Mouse (Mus musculus) hindbrain, embryonic 13.5 days (tissue): ENCODE results near the gene Mfng. TPM values are rescaled to one million over a fixed set of nuclear protein-coding genes. Genes with fewer than 3 reads are reported as not detected.

Experiments
- ATAC-seq: fragments of 200-750 bp; cut with Nextera tagmentation; 2 replicates; pipeline ENCODE4 v1.8.0; 2017; ENCODE audit warnings: moderate TSS enrichment; ENCODE audit not compliant: low FRiP score
- H3K27ac ChIP-seq: fragments of 300-500 bp; sonication (generic); 2 replicates; pipeline ENCODE4 v1.5.1; 2015; ENCODE audit warnings: inconsistent platforms, mild to moderate bottlenecking, moderate library complexity
- H3K27me3 ChIP-seq: fragments of 300-500 bp; sonication (generic); 2 replicates; pipeline ENCODE4 v1.6.1; 2015; ENCODE audit warnings: mild to moderate bottlenecking, inconsistent platforms
- H3K36me3 ChIP-seq: fragments of 300-500 bp; sonication (generic); 2 replicates; pipeline ENCODE4 v1.6.1; 2015; ENCODE audit warnings: mild to moderate bottlenecking, inconsistent platforms
- H3K4me1 ChIP-seq: fragments of 300-500 bp; sonication (generic); replicated peaks from 2 replicates; pipeline ENCODE4 v1.6.1; 2015; ENCODE audit warnings: inconsistent platforms
- H3K4me2 ChIP-seq: fragments of 300-500 bp; sonication (generic); 2 replicates; pipeline ENCODE4 v1.6.1; 2015; ENCODE audit warnings: inconsistent platforms, mild to moderate bottlenecking, moderate library complexity
- H3K4me3 ChIP-seq: fragments of 300-500 bp; sonication (generic); 2 replicates; pipeline ENCODE4 v1.5.1; 2015; ENCODE audit warnings: mild to moderate bottlenecking, inconsistent platforms
- H3K9ac ChIP-seq: fragments of 300-500 bp; sonication (generic); 2 replicates; pipeline ENCODE4 v1.6.1; 2015; ENCODE audit warnings: mild to moderate bottlenecking, inconsistent platforms
- H3K9me3 ChIP-seq: fragments of 300-500 bp; sonication (generic); 2 replicates; pipeline ENCODE4 v1.6.1; 2016; ENCODE audit warnings: inconsistent platforms
- WGBS: fragments of 180-500 bp; shearing (Covaris S2); methylation state at CpG from one replicate; pipeline ENCODE4 v1.1.7; 2015; 5-methylcytosine and 5-hydroxymethylcytosine counted together
- polyA plus RNA-seq: library from polyadenylated mRNA; unstranded; fragments of >200 nt; fragmentation: Nextera tagmentation; extraction: Ambion mirVana; gene quantifications from 2 replicates; pipeline ENCODE4 v1.2.1, GENCODE M21; 2015

Mfng gene
- polyA plus RNA-seq, 1 experiment from 2014 or later = 36.7 TPM

DNA sequence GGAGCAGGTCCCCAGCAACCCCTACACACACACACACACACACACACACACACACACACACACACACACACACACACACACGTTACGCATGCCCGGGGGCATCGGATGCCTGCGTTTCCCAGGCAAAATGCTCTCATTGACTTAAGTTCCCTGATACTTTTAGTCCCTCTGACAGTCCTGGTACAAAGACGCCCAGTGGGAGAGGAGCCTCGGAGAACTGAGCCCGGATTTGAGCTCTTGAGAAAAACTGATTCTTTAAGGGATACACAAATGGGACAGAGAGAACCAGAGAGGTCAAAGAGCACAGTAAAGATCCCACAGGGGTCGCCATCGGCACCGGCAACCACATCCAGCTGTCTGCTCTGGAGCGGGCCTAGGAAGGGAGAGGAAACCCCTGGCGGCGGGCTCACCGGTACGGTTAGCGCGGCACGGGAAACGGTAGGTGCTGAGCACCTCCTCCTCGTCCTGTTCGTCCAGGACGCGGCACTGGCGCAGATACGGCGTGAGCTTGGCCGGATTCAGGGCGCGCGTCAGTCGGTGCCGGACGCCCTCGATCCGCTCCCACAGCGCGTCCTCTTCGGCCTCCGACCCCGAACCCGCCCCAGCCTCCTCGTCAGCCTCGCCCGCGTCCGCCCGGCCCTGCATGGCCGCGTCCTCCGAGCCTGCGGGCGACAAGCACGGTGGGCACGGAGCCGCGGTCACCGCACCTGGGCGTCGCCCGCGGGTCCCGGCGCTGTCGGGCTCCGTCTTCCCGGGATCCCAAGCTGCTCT, 28.9 kb upstream of the Mfng start:
- Histone ChIP-seq H3K4me1 (peaks cover 34% of the 10 kb centered on the region), H3K36me3 (no peaks in the 10 kb centered on the region), H3K9ac (peak overlapping the region; percentile 74), H3K27me3 (peaks cover 82% of the 10 kb centered on the region), H3K27ac (no peak overlapping the region), H3K4me2 (peak overlapping the region; percentile 81), H3K4me3 (peak overlapping the region; percentile 53), H3K9me3 (no peaks in the 10 kb centered on the region)
- 4% methylated on average over 63 of the region's 67 CpGs for WGBS
- 0 out of 2 replicates have a peak, but pooled peaks have one; percentile 36 for ATAC-seq

DNA sequence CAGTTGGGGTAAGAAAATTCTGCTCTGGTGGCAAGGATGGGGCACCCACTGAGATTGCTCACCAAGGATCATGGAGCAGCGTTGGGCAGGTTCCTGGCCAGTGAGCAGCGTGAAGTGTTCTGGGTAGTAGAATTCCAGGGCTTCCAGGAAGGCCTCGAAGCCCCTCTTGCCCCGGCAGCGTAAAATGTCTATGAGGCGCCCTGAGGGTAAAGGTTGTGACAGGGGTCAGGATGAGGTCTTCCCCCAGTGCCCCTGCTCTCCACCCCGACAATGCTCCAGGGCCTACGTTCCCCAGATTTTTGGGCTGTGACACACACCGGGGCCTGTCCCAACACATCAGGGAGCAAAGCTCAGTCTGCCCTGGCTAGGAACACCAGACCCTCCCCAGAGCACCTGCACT, 28.3 kb upstream of the Mfng start:
- Histone ChIP-seq H3K27me3 (peaks cover 81% of the 10 kb centered on the region), H3K9me3 (no peaks in the 10 kb centered on the region), H3K9ac (peak overlapping the region; percentile 74; the same call in 1 of the 2 replicates), H3K4me3 (peak overlapping the region; percentile 53; the same call in 1 of the 2 replicates), H3K4me2 (peak overlapping the region; percentile 81), H3K36me3 (no peaks in the 10 kb centered on the region), H3K4me1 (peaks cover 35% of the 10 kb centered on the region), H3K27ac (no peak overlapping the region)
- WGBS = 71% methylated on average over 9 of the region's 9 CpGs
- ATAC-seq = no peak

DNA sequence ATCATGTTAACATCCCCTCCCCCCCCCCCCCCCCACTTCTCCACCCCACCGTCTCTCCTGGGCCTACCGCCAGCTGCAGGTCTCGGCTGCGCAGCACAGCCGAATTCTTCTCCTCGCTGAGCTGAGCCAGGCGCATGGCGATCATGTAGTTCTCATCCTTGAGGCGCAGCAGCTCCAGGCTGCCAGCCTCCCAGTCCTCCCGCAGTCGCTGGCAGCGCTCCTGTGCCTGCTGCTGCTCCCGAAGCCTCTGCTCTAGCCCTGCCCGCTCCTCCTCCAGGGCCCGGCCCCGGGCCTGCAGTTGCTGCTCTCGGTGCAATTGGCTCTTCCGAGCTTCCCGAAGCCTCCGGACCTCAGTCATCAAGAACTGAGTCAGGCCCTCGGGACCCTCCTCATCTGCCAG, 25.8 kb upstream of the Mfng start:
- no peak overlapping the region for H3K4me2 ChIP-seq
- H3K27ac ChIP-seq = no peak overlapping the region
- H3K4me3 ChIP-seq = no peak overlapping the region
- 47% methylated on average over 21 of the region's 21 CpGs for WGBS
- H3K27me3 ChIP-seq = peaks cover 67% of the 10 kb centered on the region
- no peaks in the 10 kb centered on the region for H3K9me3 ChIP-seq
- no peaks in the 10 kb centered on the region for H3K36me3 ChIP-seq
- peak overlapping the region; percentile 2; the same call in 1 of the 2 replicates for H3K9ac ChIP-seq
- ATAC-seq = no peak
- H3K4me1 ChIP-seq = peaks cover 40% of the 10 kb centered on the region

DNA sequence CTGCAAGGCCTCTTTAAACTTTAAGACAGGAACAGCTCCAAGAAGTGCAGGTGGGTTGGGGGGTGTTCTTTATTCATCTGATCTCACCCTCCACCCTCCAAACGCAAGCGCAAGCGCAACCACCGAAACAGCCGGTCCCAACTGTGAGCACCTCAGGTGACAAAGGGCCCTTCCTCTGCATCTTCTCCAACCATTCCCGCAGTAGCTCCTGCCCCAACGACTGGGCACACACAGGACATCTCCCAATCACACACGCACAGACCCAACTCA, 23.7 kb upstream of the Mfng start:
- Histone ChIP-seq H3K36me3 (no peaks in the 10 kb centered on the region), H3K4me2 (no peak overlapping the region), H3K27me3 (peaks cover 47% of the 10 kb centered on the region), H3K4me3 (no peak overlapping the region), H3K9ac (no peak overlapping the region), H3K9me3 (no peaks in the 10 kb centered on the region), H3K4me1 (peaks cover 20% of the 10 kb centered on the region), H3K27ac (no peak overlapping the region)
- no peak for ATAC-seq
- WGBS = 89% methylated on average over 8 of the region's 8 CpGs

DNA sequence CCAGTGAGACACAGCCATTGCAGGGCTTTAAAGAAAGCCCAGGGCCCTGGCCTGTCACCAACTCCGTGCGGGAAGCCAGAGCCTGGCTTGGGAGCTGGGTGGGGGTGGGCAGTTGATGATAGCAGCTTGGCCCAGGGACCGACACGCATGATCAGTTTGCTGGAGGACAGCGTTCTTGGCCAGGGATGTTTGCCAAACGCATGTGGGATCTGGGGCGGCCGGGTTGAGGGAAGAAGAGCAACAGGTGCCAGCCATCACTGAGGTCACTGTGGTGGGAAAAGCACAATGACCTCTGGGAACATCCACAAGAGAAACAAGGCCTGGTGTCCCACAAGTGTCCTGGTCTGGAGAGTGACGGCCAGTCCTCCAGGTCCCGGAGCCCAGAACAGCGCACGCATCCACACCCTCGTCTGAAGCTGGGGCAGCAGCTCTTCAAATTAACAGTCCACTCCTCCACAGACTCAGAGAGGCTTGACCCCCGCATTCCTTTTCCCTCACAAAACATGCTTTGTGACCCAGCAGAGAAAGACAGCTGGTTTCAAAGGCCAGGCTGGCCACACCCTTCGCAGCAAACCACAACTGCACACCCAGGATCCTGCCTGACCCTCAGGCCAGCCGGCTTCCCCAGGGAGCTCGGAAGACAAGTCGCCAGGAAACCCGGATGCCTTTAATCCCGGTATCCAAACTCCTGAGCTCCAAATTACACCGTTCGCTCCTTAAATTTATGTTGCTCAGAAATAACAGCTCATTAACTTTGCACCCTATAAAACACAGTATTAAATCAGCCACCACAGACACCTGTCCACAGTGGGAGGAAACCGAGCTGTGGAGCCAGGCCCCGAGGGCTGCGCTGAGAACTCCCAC, 23.2 kb upstream of the Mfng start:
- no peak for ATAC-seq
- WGBS = 42% methylated on average over 25 of the region's 25 CpGs
- Histone ChIP-seq H3K4me1 (peaks cover 15% of the 10 kb centered on the region), H3K36me3 (no peaks in the 10 kb centered on the region), H3K9ac (no peak overlapping the region), H3K9me3 (no peaks in the 10 kb centered on the region), H3K27ac (no peak overlapping the region), H3K4me3 (no peak overlapping the region), H3K4me2 (no peak overlapping the region), H3K27me3 (peaks cover 41% of the 10 kb centered on the region)

DNA sequence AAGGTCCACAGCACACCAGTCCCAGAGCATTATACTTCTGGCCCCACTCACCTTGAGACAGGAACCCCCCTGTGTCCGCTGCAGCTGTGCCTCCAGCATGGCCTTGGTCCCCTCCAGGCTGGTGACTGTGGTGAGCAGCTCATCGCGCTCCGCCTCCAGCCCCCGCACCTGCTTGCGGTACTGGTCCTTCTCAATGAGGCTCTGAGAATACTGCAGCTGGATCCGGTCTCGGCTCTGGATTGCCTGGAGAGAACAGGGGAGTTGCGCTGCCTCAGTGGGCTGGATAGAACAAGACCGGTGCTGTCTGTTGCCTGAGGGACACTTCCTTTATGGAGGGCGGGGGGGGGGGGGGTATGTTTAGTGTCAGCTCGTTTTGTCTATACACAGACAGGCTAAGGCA, 17.7 kb upstream of the Mfng start:
- no peak overlapping the region for H3K4me2 ChIP-seq
- H3K9me3 ChIP-seq = no peaks in the 10 kb centered on the region
- no peaks in the 10 kb centered on the region for H3K36me3 ChIP-seq
- H3K4me3 ChIP-seq = no peak overlapping the region
- 0 out of 2 replicates have a peak, but pooled peaks cover 7% of the 10 kb centered on the region for H3K27me3 ChIP-seq
- ATAC-seq = no peak
- WGBS = 71% methylated on average over 12 of the region's 12 CpGs
- 0 out of 2 replicates have a peak overlapping the region, but pooled peaks have one; percentile 2 for H3K9ac ChIP-seq
- peak overlapping the region; percentile 44; the same call in 1 of the 2 replicates for H3K27ac ChIP-seq
- peaks cover 22% of the 10 kb centered on the region for H3K4me1 ChIP-seq

DNA sequence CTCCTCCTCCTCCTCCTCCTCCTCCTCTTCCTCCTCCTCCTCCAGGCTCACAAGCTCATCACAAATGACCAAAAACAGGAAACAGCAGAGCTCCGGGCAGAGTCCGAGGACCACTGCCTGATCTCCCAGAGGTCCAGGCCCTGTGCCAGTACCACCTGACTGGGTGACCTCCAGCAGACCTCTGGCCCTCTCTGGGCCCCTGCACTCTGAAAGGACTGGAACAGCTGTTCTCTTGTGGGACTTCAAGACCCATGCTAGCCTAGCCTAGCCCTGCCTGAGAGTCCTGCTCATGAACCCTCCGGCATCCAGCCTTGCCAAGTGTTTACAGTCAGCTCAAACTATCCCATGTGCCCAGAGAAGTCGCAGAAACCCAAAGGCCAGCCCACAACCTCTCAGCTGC, 17.2 kb upstream of the Mfng start:
- 0 out of 2 replicates have a peak, but pooled peaks cover 4% of the 10 kb centered on the region for H3K27me3 ChIP-seq
- no peak overlapping the region for H3K4me2 ChIP-seq
- H3K27ac ChIP-seq = 0 out of 2 replicates have a peak overlapping the region, but pooled peaks have one; percentile 44
- 0 out of 2 replicates have a peak overlapping the region, but pooled peaks have one; percentile 2 for H3K9ac ChIP-seq
- H3K36me3 ChIP-seq = no peaks in the 10 kb centered on the region
- H3K9me3 ChIP-seq = no peaks in the 10 kb centered on the region
- WGBS = 60% methylated on average over 4 of the region's 4 CpGs
- no peak for ATAC-seq
- peaks cover 25% of the 10 kb centered on the region for H3K4me1 ChIP-seq
- H3K4me3 ChIP-seq = no peak overlapping the region

DNA sequence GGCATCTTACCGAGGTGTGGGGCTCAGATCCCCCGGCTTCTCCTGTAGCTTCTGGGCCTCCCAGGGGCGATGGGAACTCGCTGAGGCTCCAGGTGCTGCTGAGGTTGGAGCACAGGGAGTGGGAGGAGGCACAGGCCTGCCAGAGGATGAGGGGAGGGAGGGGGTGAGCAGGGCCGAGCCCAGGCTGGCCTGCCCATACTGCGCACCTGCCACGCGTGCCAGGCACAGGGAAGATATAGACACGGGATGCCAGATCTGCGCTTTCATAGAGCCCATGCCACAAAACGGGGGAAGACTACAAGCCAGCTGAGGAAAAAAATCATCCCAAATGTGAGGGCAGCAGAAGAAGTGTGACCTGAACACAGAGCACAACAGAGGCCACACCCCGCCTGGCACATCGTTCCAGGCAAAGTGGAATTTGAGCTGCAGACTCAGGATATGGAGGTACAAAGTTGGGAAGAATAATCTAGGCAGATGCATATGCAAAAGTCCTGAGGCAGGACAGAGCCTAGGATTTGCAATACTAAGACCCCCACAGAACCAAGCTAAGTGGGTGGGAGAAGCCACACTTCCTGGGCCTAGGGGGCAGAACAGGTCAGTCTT, 16.5 kb upstream of the Mfng start:
- no peaks in the 10 kb centered on the region for H3K36me3 ChIP-seq
- peaks cover 27% of the 10 kb centered on the region for H3K4me1 ChIP-seq
- no peak for ATAC-seq
- no peaks in the 10 kb centered on the region for H3K9me3 ChIP-seq
- H3K4me2 ChIP-seq = no peak overlapping the region
- WGBS = 82% methylated on average over 13 of the region's 13 CpGs
- H3K27me3 ChIP-seq = no peaks in the 10 kb centered on the region
- no peak overlapping the region for H3K9ac ChIP-seq
- no peak overlapping the region for H3K4me3 ChIP-seq
- no peak overlapping the region for H3K27ac ChIP-seq

DNA sequence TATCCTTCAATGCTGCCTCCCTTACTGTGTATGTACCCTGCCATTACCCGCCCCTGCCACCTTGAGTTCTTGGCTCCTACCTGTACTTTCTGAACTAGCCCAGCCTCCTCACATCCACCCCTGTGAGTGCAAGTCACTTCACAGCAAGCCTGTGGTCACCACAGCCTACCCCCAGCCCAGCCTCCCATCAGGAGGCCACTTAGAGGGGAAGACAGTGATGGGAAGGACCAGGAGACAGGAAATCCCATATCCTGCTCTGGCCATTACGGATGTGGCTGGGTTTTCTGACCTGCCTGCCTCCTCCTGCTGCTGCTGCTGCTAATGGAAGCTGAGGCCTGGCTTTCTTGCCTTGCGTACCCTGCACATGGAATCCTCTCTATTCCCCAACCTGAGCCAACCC, 14.8 kb upstream of the Mfng start:
- Histone ChIP-seq H3K4me1 (peaks cover 27% of the 10 kb centered on the region), H3K9me3 (no peaks in the 10 kb centered on the region), H3K9ac (no peak overlapping the region), H3K4me2 (no peak overlapping the region), H3K27ac (peak overlapping the region; percentile 60), H3K4me3 (no peak overlapping the region), H3K36me3 (no peaks in the 10 kb centered on the region), H3K27me3 (no peaks in the 10 kb centered on the region)
- 79% methylated on average over 3 of the region's 3 CpGs for WGBS
- no peak for ATAC-seq

DNA sequence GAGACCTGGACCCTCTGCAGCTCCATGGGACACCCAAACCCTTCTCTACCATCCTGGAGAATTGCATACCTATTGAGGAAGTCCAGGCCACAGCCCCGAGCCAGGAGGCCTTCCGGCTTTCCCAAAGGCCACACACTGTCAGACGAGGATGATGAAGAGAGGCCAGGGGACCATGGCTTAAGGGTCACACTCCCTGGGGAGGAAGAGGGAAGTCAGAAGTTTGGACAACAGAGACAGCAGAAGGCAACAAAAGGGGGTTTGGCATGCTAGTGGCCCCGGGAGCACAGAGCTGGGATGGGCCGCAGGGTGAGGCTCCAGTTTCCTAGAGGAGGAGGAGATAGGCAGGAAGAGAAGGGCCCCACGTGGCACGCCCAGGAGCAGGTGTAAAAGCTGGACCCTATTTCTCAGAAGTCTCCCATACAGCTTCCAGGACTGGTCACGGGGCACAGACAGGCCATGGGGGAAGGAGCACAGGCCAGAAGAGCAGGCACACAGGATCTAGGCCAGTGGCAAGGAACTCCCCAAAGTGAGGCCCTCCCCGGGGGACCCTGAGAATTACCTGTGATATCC, 14.1 kb upstream of the Mfng start:
- no peak overlapping the region for H3K9ac ChIP-seq
- H3K4me1 ChIP-seq = peaks cover 27% of the 10 kb centered on the region
- no peak overlapping the region for H3K4me3 ChIP-seq
- H3K27ac ChIP-seq = peak overlapping the region; percentile 60
- no peaks in the 10 kb centered on the region for H3K36me3 ChIP-seq
- H3K4me2 ChIP-seq = no peak overlapping the region
- WGBS = 64% methylated on average over 9 of the region's 9 CpGs
- no peaks in the 10 kb centered on the region for H3K9me3 ChIP-seq
- H3K27me3 ChIP-seq = no peaks in the 10 kb centered on the region
- no peak for ATAC-seq

DNA sequence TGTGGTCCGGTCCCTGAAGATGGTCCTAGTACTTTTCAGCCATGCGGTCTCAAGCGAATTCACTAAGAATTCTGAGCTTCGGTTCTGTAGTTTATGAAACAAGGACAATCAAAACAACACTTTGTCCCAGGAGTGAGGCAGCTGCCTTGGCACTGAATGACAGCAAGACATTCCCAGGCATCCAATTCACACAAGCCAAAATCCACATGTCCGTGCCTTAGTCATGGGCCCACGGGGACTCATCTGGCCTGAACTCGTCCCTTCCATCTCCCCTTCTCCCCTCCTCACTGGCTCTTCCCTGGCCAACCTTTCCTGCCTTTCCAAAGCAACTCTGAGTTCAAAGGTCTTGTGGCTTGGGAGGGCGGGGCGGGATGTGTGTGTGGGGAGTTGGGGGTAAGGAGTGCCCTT, 13.1 kb upstream of the Mfng start:
- Histone ChIP-seq H3K4me1 (peaks cover 27% of the 10 kb centered on the region), H3K4me2 (no peak overlapping the region), H3K4me3 (no peak overlapping the region), H3K9me3 (no peaks in the 10 kb centered on the region), H3K36me3 (no peaks in the 10 kb centered on the region), H3K27me3 (no peaks in the 10 kb centered on the region), H3K27ac (peak overlapping the region; percentile 60; the same call in 1 of the 2 replicates), H3K9ac (no peak overlapping the region)
- ATAC-seq = no peak
- 71% methylated on average over 9 of the region's 9 CpGs for WGBS

DNA sequence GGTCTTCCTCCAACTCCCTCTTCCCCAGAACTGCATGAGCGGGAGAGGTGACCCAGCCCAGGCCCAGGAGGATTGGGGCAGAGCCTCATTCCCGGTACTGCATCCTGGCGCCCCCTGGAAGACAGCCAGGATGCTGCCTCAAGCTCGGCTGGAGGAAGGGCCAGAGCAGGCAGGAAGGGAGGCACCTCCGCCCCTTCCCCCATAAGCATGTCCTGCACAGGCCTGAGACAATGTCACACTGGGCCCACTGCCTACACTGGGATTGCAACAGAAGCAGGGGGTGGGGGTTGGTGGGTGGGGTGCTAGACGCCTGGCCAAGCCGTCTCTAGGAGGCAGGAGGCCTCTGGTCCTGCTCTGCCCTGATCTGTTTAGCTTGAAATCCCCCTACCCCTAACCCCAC, 12.7 kb upstream of the Mfng start:
- WGBS = 27% methylated on average over 7 of the region's 7 CpGs
- Histone ChIP-seq H3K4me3 (no peak overlapping the region), H3K4me2 (no peak overlapping the region), H3K9ac (no peak overlapping the region), H3K27ac (peak overlapping the region; percentile 23; the same call in 1 of the 2 replicates), H3K36me3 (no peaks in the 10 kb centered on the region), H3K9me3 (no peaks in the 10 kb centered on the region), H3K4me1 (peaks cover 27% of the 10 kb centered on the region), H3K27me3 (no peaks in the 10 kb centered on the region)
- peak; percentile 47; the same call in 1 of the 2 replicates for ATAC-seq
